Mouse (Mus musculus): ENCODE measurements at regions not wholly inside any gene's neighbourhood (a gene's known extent, or its start where the extent isn't known, plus 50 kb on each side); places are given as distances from the start of the nearest gene placed in this dataset.

GRCm38 (mm10) chr10:41018888-41019287 lies 53.2 kb downstream of the Gpr6 start:
- Histone ChIP-seq H3K27ac (no peak overlapping the region), H3K36me3 (no peaks in the 10 kb centered on the region), H3K27me3 (no peaks in the 10 kb centered on the region), H3K4me3 (replicated peaks) (no peak overlapping the region), H3K4me2 (no peak overlapping the region), H3K9me3 (no peaks in the 10 kb centered on the region), H3K4me1 (replicated peaks) (peaks cover 7% of the 10 kb centered on the region; the same call in 1 of the 2 replicates), H3K9ac (replicated peaks) (no peak overlapping the region)
- 56% methylated on average over 5 of the region's 5 CpGs for WGBS
- ATAC-seq (ENCODE audit: insufficient number of reproducible peaks, insufficient read depth, low FRiP score, low TSS enrichment, low read depth) = no peak

GRCm38 (mm10) chr10:41016547-41016946 lies 55.5 kb downstream of the Gpr6 start:
- no peak overlapping the region for H3K4me2 ChIP-seq
- H3K27me3 ChIP-seq = no peaks in the 10 kb centered on the region
- H3K9me3 ChIP-seq = no peaks in the 10 kb centered on the region
- 35% methylated on average over 7 of the region's 7 CpGs for WGBS
- no peaks in the 10 kb centered on the region for H3K36me3 ChIP-seq
- no peak overlapping the region for H3K4me3 ChIP-seq (replicated peaks)
- H3K9ac ChIP-seq (replicated peaks) = no peak overlapping the region
- no peak overlapping the region for H3K27ac ChIP-seq
- H3K4me1 ChIP-seq (replicated peaks) = peaks cover 7% of the 10 kb centered on the region; the same call in 1 of the 2 replicates
- peak; percentile 42; the same call in 1 of the 2 replicates for ATAC-seq (ENCODE audit: insufficient number of reproducible peaks, insufficient read depth, low FRiP score, low TSS enrichment, low read depth)

- no peak for ATAC-seq (ENCODE audit: insufficient number of reproducible peaks, insufficient read depth, low FRiP score, low TSS enrichment, low read depth)
- no peak overlapping the region for H3K9ac ChIP-seq (replicated peaks)
- no peaks in the 10 kb centered on the region for H3K36me3 ChIP-seq
- H3K9me3 ChIP-seq = no peaks in the 10 kb centered on the region
- H3K4me2 ChIP-seq = no peak overlapping the region
- no peak overlapping the region for H3K27ac ChIP-seq
- H3K4me1 ChIP-seq (replicated peaks) = peaks cover 7% of the 10 kb centered on the region; the same call in 1 of the 2 replicates
- no peaks in the 10 kb centered on the region for H3K27me3 ChIP-seq
- H3K4me3 ChIP-seq (replicated peaks) = no peak overlapping the region
- 44% methylated on average over 4 of the region's 4 CpGs for WGBS
Measured at GRCm38 (mm10) chr10:41015654-41016053, 56.4 kb downstream of the Gpr6 start.

GRCm38 (mm10) chr10:41010585-41010984 lies 61.5 kb downstream of the Gpr6 start:
- H3K36me3 ChIP-seq = no peaks in the 10 kb centered on the region
- H3K9ac ChIP-seq (replicated peaks) = no peak overlapping the region
- H3K9me3 ChIP-seq = no peaks in the 10 kb centered on the region
- H3K27ac ChIP-seq = no peak overlapping the region
- H3K4me3 ChIP-seq (replicated peaks) = no peak overlapping the region
- no peaks in the 10 kb centered on the region for H3K27me3 ChIP-seq
- WGBS = 72% methylated on average over 2 of the region's 2 CpGs
- no peak overlapping the region for H3K4me2 ChIP-seq
- H3K4me1 ChIP-seq (replicated peaks) = peaks cover 7% of the 10 kb centered on the region; the same call in 1 of the 2 replicates
- ATAC-seq (ENCODE audit: insufficient number of reproducible peaks, insufficient read depth, low FRiP score, low TSS enrichment, low read depth) = no peak

GRCm38 (mm10) chr10:41007866-41008265 lies 64.2 kb downstream of the Gpr6 start:
- Histone ChIP-seq H3K27ac (no peak overlapping the region), H3K9ac (replicated peaks) (no peak overlapping the region), H3K9me3 (no peaks in the 10 kb centered on the region), H3K4me1 (replicated peaks) (no peaks in the 10 kb centered on the region), H3K27me3 (no peaks in the 10 kb centered on the region), H3K4me2 (no peak overlapping the region), H3K4me3 (replicated peaks) (no peak overlapping the region), H3K36me3 (no peaks in the 10 kb centered on the region)
- WGBS = 74% methylated on average over 3 of the region's 3 CpGs
- ATAC-seq (ENCODE audit: insufficient number of reproducible peaks, insufficient read depth, low FRiP score, low TSS enrichment, low read depth) = no peak

- Histone ChIP-seq H3K9ac (replicated peaks) (no peak overlapping the region), H3K9me3 (no peaks in the 10 kb centered on the region), H3K4me3 (replicated peaks) (no peak overlapping the region), H3K36me3 (no peaks in the 10 kb centered on the region), H3K27ac (no peak overlapping the region), H3K4me2 (no peak overlapping the region), H3K27me3 (no peaks in the 10 kb centered on the region), H3K4me1 (replicated peaks) (no peaks in the 10 kb centered on the region)
- 86% methylated on average over 9 of the region's 9 CpGs for WGBS
- ATAC-seq (ENCODE audit: insufficient number of reproducible peaks, insufficient read depth, low FRiP score, low TSS enrichment, low read depth) = no peak
Measured at GRCm38 (mm10) chr10:41006634-41007033, 65.5 kb downstream of the Gpr6 start.

GRCm38 (mm10) chr10:41005776-41006175 lies 66.3 kb downstream of the Gpr6 start:
- no peaks in the 10 kb centered on the region for H3K27me3 ChIP-seq
- 91% methylated on average over 9 of the region's 9 CpGs for WGBS
- H3K9me3 ChIP-seq = no peaks in the 10 kb centered on the region
- no peak overlapping the region for H3K4me3 ChIP-seq (replicated peaks)
- no peak overlapping the region for H3K4me2 ChIP-seq
- ATAC-seq (ENCODE audit: insufficient number of reproducible peaks, insufficient read depth, low FRiP score, low TSS enrichment, low read depth) = no peak
- H3K27ac ChIP-seq = no peak overlapping the region
- no peaks in the 10 kb centered on the region for H3K4me1 ChIP-seq (replicated peaks)
- H3K9ac ChIP-seq (replicated peaks) = no peak overlapping the region
- no peaks in the 10 kb centered on the region for H3K36me3 ChIP-seq

- WGBS = 62% methylated on average over 3 of the region's 3 CpGs
- Histone ChIP-seq H3K9ac (replicated peaks) (no peak overlapping the region), H3K27ac (no peak overlapping the region), H3K4me2 (no peak overlapping the region), H3K4me3 (replicated peaks) (no peak overlapping the region), H3K27me3 (no peaks in the 10 kb centered on the region), H3K9me3 (no peaks in the 10 kb centered on the region), H3K36me3 (no peaks in the 10 kb centered on the region), H3K4me1 (replicated peaks) (no peaks in the 10 kb centered on the region)
- no peak for ATAC-seq (ENCODE audit: insufficient number of reproducible peaks, insufficient read depth, low FRiP score, low TSS enrichment, low read depth)
Measured at GRCm38 (mm10) chr10:41004753-41005152, 67.3 kb downstream of the Gpr6 start.

- peak; percentile 87 for ATAC-seq (ENCODE audit: insufficient number of reproducible peaks, insufficient read depth, low FRiP score, low TSS enrichment, low read depth)
- no peaks in the 10 kb centered on the region for H3K36me3 ChIP-seq
- 30% methylated on average over 7 of the region's 7 CpGs for WGBS
- no peak overlapping the region for H3K4me2 ChIP-seq
- no peak overlapping the region for H3K4me3 ChIP-seq (replicated peaks)
- H3K9me3 ChIP-seq = no peaks in the 10 kb centered on the region
- H3K27ac ChIP-seq = no peak overlapping the region
- H3K9ac ChIP-seq (replicated peaks) = no peak overlapping the region
- no peaks in the 10 kb centered on the region for H3K27me3 ChIP-seq
- H3K4me1 ChIP-seq (replicated peaks) = no peaks in the 10 kb centered on the region
Measured at GRCm38 (mm10) chr10:41004044-41004689, 67.9 kb downstream of the Gpr6 start.

- ATAC-seq (ENCODE audit: insufficient number of reproducible peaks, insufficient read depth, low FRiP score, low TSS enrichment, low read depth) = no peak
- WGBS = 77% methylated on average over 3 of the region's 3 CpGs
Measured at GRCm38 (mm10) chr10:41003197-41003596, 68.9 kb downstream of the Gpr6 start.

GRCm38 (mm10) chr10:41000965-41001364 lies 71.1 kb downstream of the Gpr6 start:
- Histone ChIP-seq H3K9ac (replicated peaks) (no peak overlapping the region), H3K36me3 (no peaks in the 10 kb centered on the region), H3K4me1 (replicated peaks) (no peaks in the 10 kb centered on the region), H3K27ac (no peak overlapping the region), H3K4me3 (replicated peaks) (no peak overlapping the region), H3K27me3 (no peaks in the 10 kb centered on the region), H3K9me3 (no peaks in the 10 kb centered on the region), H3K4me2 (no peak overlapping the region)
- WGBS = 81% methylated on average over 4 of the region's 4 CpGs
- no peak for ATAC-seq (ENCODE audit: insufficient number of reproducible peaks, insufficient read depth, low FRiP score, low TSS enrichment, low read depth)

More at GRCm38 (mm10) chr10:41003197-41003596, 68.9 kb downstream of the Gpr6 start:
- Histone ChIP-seq H3K36me3 (no peaks in the 10 kb centered on the region), H3K4me3 (replicated peaks) (no peak overlapping the region), H3K9me3 (no peaks in the 10 kb centered on the region), H3K4me1 (replicated peaks) (no peaks in the 10 kb centered on the region), H3K4me2 (no peak overlapping the region), H3K9ac (replicated peaks) (no peak overlapping the region), H3K27ac (no peak overlapping the region), H3K27me3 (no peaks in the 10 kb centered on the region)

- Histone ChIP-seq H3K9me3 (no peaks in the 10 kb centered on the region), H3K4me2 (no peak overlapping the region), H3K4me1 (replicated peaks) (no peaks in the 10 kb centered on the region), H3K27me3 (no peaks in the 10 kb centered on the region), H3K36me3 (no peaks in the 10 kb centered on the region), H3K4me3 (replicated peaks) (no peak overlapping the region), H3K27ac (no peak overlapping the region), H3K9ac (replicated peaks) (no peak overlapping the region)
- ATAC-seq (ENCODE audit: insufficient number of reproducible peaks, insufficient read depth, low FRiP score, low TSS enrichment, low read depth) = no peak
- WGBS = 82% methylated on average over 12 of the region's 12 CpGs
Measured at GRCm38 (mm10) chr10:40999486-40999885, 72.6 kb downstream of the Gpr6 start.
